Mouse (Mus musculus): Measurements from ENCODE around the gene Mettl27.

DNA sequence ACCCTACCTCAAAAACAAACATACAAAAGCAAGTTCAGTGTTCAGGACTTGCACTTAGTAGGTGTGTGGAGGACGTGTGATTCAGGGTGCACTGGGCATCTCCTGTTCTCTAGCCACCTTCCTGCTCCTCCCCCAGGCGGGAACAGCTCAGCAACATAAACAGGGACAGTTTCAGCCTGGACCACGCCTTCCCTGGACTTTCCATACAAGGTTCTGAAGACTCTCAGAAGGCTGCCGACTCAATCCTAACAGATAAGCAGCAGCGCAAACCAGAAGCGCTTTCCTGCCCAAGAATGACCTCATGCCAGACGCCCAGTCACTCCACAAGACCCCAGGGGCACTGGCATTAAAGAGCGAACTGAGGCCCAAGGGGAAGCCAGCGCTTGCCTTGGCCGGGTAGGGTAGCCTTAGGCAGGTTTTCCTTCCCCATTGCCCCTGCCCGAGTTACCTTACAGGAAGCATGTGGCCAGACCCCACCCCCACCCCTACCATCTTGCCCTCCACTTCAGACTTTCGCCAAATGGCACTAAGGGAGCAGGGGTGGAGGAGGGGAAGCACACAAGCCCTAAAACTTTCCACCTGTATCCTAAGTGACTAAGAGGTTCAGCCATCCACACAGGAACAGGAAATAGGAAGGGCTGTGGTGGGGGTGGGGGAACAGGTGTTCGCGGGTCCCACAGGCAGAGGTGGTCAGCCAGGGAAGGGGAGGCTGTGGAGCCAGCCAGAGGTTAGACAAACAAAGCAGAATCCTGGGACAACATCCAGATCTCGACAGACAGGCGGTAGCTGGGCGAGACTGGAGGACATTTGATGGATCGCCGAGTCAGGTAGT is 19.1 kb downstream of the Mettl27 start:
- TF ChIP-seq CTCF (IDR thresholded peaks at IDR 0.05; ENCODE audit: low read depth) (no peak), EP300 (IDR thresholded peaks at IDR 0.05; ENCODE audit: low read depth) (no peak)
